Mouse (Mus musculus): ENCODE measurements around the gene Glud1.

GRCm38 (mm10) chr14:34354456-34354855, 43.9 kb downstream of the Glud1 start:
- TF ChIP-seq CTCF (IDR thresholded peaks at IDR 0.05; ENCODE audit: low read depth) (no peak), EP300 (IDR thresholded peaks at IDR 0.05; ENCODE audit: low read depth) (no peak)
